Mouse (Mus musculus) limb, embryonic 11.5 days (tissue): ENCODE measurements around the gene Cdk19. TPM values are rescaled to one million over a fixed set of nuclear protein-coding genes. Genes with fewer than 3 reads are reported as not detected.

Experiments used
- ATAC-seq: fragments of 200-750 bp; cut with Nextera tagmentation; 2 replicates; pipeline ENCODE4 v1.8.0; 2017; ENCODE audit warnings: low read depth; ENCODE audit not compliant: insufficient number of reproducible peaks, low FRiP score, low TSS enrichment
- DNase-seq: peaks from one replicate; pipeline ENCODE4 v3.0.0-alpha.2; 2015; ENCODE audit warnings: low spot score
- H3K27ac ChIP-seq: fragments of 300-500 bp; sonication (generic); replicated peaks from 2 replicates; pipeline ENCODE4 v1.5.1; 2014; ENCODE audit warnings: low read depth, mild to moderate bottlenecking, low read length
- H3K27me3 ChIP-seq: fragments of 300-500 bp; sonication (generic); 2 replicates; pipeline ENCODE4 v1.6.1; 2014; ENCODE audit warnings: mild to moderate bottlenecking, low read length, mixed read lengths; ENCODE audit not compliant: control insufficient read depth, insufficient read depth
- H3K36me3 ChIP-seq: fragments of 300-500 bp; sonication (generic); 2 replicates; pipeline ENCODE4 v1.6.1; 2014; ENCODE audit warnings: mild to moderate bottlenecking, low read length, moderate library complexity, mixed read lengths; ENCODE audit not compliant: control insufficient read depth, insufficient read depth
- H3K4me1 ChIP-seq: fragments of 300-500 bp; sonication (generic); 2 replicates; pipeline ENCODE4 v1.6.1; 2014; ENCODE audit warnings: low read length, mixed read lengths; ENCODE audit not compliant: control insufficient read depth, insufficient read depth
- H3K4me2 ChIP-seq: fragments of 300-500 bp; sonication (generic); 2 replicates; pipeline ENCODE4 v1.6.1; 2014; ENCODE audit warnings: low read depth, mild to moderate bottlenecking, moderate library complexity; ENCODE audit not compliant: severe bottlenecking
- H3K4me3 ChIP-seq: fragments of 300-500 bp; sonication (generic); 2 replicates; pipeline ENCODE4 v1.5.1; 2014; ENCODE audit warnings: low read depth, low read length
- H3K9ac ChIP-seq: fragments of 300-500 bp; sonication (generic); 2 replicates; pipeline ENCODE4 v1.6.1; 2014; ENCODE audit warnings: mild to moderate bottlenecking, low read length
- H3K9me3 ChIP-seq: fragments of 300-500 bp; sonication (generic); 2 replicates; pipeline ENCODE4 v1.6.1; 2016; ENCODE audit warnings: low read length; ENCODE audit not compliant: control insufficient read depth
- WGBS: fragments of 180-500 bp; shearing (Covaris S2); extraction: QIAGEN DNeasy Blood & Tissue Kit; methylation state at CpG from one replicate; pipeline ENCODE4 v1.1.7; 2014; 5-methylcytosine and 5-hydroxymethylcytosine counted together
- polyA plus RNA-seq: library from polyadenylated mRNA; unstranded; fragments of >200 nt; fragmentation: Nextera tagmentation; extraction: Ambion mirVana; gene quantifications from 2 replicates; pipeline ENCODE4 v1.2.1, GENCODE M21; 2014

Cdk19 gene
- polyA plus RNA-seq, 1 experiment from 2014 or later = 11.4 TPM

DNA sequence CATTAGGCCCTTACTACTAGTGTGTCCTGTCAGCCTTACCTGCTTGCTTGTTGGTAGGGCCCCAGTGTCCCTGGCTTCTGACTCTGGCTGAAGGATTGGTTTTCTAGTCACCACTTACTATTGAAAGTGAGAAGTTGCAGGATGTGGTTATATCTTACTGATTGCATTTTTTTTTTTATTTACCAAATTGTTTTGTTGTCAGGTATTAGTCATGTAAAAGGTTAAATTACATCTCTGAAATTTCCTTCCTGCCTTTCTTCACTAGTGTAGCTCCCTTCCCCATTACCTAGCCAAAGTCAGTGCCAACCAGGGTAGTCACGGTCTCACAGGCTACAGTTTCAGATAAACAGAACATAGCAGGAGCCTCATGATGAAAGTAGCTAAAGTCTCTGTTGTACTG is 139.9 kb downstream of the Cdk19 start:
- peaks cover 7% of the 10 kb centered on the region; the same call in 1 of the 2 replicates for H3K36me3 ChIP-seq
- DNase-seq (no peak), ATAC-seq (no peak)
- 95% methylated on average over 1 of the region's 1 CpGs for WGBS
- H3K4me1 ChIP-seq = no peaks in the 10 kb centered on the region
- no peaks in the 10 kb centered on the region for H3K9me3 ChIP-seq
- no peak overlapping the region for H3K27ac ChIP-seq
- no peak overlapping the region for H3K4me3 ChIP-seq
- H3K4me2 ChIP-seq = no peak overlapping the region
- H3K9ac ChIP-seq = no peak overlapping the region
- no peaks in the 10 kb centered on the region for H3K27me3 ChIP-seq

DNA sequence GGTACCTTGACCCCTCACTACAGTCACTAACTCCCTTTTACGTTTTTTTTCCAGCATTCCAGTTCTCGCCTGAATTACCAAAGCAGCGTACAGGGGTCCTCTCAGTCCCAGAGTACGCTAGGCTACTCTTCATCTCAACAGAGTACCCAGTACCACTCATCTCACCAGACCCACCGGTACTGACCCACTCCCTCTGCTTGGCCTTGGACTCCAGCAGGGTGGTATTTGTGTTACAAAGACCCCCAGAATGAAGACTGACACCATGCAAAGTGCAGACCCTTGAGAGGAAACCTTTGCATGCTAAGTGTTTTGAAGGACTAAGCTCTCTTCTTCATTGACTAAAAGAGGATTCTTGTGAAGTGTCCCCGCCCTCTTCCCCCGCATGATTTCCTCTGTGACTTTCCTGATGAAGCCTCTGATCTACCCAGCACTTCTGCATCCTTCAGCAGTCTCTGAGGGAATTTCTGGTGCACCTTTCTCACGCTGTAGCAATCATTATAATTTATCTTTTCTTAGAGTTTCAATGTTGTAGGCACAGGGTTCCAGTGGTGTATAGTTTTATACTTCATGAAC is 140.3 kb downstream of the Cdk19 start:
- H3K9ac ChIP-seq = no peak overlapping the region
- H3K4me2 ChIP-seq = no peak overlapping the region
- H3K4me1 ChIP-seq = no peaks in the 10 kb centered on the region
- 67% methylated on average over 8 of the region's 8 CpGs for WGBS
- no peak overlapping the region for H3K27ac ChIP-seq
- H3K9me3 ChIP-seq = no peaks in the 10 kb centered on the region
- peaks cover 7% of the 10 kb centered on the region; the same call in 1 of the 2 replicates for H3K36me3 ChIP-seq
- DNase-seq (no peak), ATAC-seq (no peak)
- no peak overlapping the region for H3K4me3 ChIP-seq
- no peaks in the 10 kb centered on the region for H3K27me3 ChIP-seq

GRCm38 (mm10) chr10:40481534-40481933 is 142.2 kb downstream of the Cdk19 start:
- ATAC-seq (no peak), DNase-seq (no peak)
- no peak overlapping the region for H3K9ac ChIP-seq
- H3K27ac ChIP-seq = no peak overlapping the region
- H3K4me1 ChIP-seq = no peaks in the 10 kb centered on the region
- H3K4me3 ChIP-seq = no peak overlapping the region
- peaks cover 7% of the 10 kb centered on the region; the same call in 1 of the 2 replicates for H3K36me3 ChIP-seq
- H3K27me3 ChIP-seq = no peaks in the 10 kb centered on the region
- WGBS = 91% methylated on average over 3 of the region's 3 CpGs
- H3K9me3 ChIP-seq = no peaks in the 10 kb centered on the region
- H3K4me2 ChIP-seq = no peak overlapping the region

DNA sequence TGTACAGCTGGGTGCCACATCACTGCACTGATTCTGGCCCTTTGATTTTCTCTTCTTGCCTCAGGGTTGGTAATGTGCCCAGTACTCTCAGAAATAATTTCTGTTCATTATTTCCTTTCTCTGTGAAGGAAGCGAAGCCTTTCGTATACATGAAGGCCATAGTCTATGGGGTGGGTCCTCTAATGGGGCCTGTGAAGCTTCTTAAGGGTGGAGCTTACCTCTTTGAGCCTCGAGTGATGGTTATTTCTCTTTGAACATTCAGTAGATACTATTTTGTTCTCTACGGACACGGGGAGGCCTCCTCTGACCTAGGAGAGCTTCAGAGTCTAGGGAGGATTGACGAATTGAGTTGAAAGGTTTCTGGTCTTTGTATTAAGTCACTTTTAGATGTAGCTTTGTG is 142.9 kb downstream of the Cdk19 start:
- no peak overlapping the region for H3K9ac ChIP-seq
- WGBS = 81% methylated on average over 6 of the region's 6 CpGs
- H3K36me3 ChIP-seq = peaks cover 3% of the 10 kb centered on the region; the same call in 1 of the 2 replicates
- ATAC-seq (no peak), DNase-seq (no peak)
- no peak overlapping the region for H3K27ac ChIP-seq
- no peaks in the 10 kb centered on the region for H3K4me1 ChIP-seq
- H3K27me3 ChIP-seq = no peaks in the 10 kb centered on the region
- H3K4me2 ChIP-seq = no peak overlapping the region
- H3K4me3 ChIP-seq = no peak overlapping the region
- H3K9me3 ChIP-seq = no peaks in the 10 kb centered on the region

GRCm38 (mm10) chr10:40489086-40489796 is 149.9 kb downstream of the Cdk19 start:
- no peak for ATAC-seq
- Histone ChIP-seq H3K9ac (no peak overlapping the region), H3K36me3 (no peaks in the 10 kb centered on the region), H3K4me1 (no peaks in the 10 kb centered on the region), H3K4me2 (no peak overlapping the region), H3K4me3 (no peak overlapping the region), H3K27ac (no peak overlapping the region), H3K9me3 (no peaks in the 10 kb centered on the region), H3K27me3 (no peaks in the 10 kb centered on the region)
- 89% methylated on average over 6 of the region's 6 CpGs for WGBS
- no peak for DNase-seq

DNA sequence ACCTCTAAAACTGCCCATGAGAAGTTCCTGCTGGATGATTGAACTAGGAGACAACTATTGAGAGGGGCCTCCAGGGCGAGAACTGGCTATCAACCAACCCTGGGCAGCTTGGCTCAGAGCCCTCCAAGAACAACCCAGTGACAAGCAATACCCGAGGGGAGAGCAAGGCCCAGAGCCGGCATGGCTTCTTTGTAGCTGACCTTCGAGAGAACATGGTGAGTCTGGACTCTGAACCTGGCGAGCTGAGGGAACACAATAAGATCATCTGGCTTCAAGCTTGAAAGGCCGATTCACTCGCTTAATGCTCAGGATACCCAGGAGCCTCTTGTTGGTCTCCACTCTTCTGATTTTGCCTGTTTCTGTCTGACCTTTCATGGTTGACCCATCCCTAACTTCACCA is 151.8 kb downstream of the Cdk19 start:
- Histone ChIP-seq H3K9ac (no peak overlapping the region), H3K4me1 (no peaks in the 10 kb centered on the region), H3K4me2 (no peak overlapping the region), H3K27ac (no peak overlapping the region), H3K4me3 (no peak overlapping the region), H3K27me3 (no peaks in the 10 kb centered on the region), H3K9me3 (no peaks in the 10 kb centered on the region), H3K36me3 (no peaks in the 10 kb centered on the region)
- WGBS = 93% methylated on average over 7 of the region's 7 CpGs
- no peak for ATAC-seq
- no peak for DNase-seq

DNA sequence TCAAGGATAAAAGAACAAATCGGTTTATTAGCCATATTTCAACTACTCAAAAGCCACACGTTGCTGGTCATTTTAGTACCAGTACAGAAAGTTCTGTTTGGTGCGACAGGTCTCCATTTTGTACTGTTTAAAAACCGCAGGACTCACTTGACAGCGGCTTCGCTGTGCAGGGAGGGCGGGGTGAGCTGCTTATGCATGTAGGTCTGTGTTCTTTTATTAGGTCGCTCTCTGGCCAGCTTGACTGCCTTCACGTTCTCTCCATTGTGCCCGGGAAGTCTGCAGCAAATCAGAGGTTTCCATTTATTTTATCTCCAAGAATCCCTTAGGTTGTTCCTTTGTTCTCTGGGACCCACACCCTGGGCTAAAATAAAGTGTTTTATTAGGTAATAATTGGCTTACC is 152.4 kb downstream of the Cdk19 start:
- Histone ChIP-seq H3K9ac (no peak overlapping the region), H3K4me1 (no peaks in the 10 kb centered on the region), H3K36me3 (no peaks in the 10 kb centered on the region), H3K27me3 (no peaks in the 10 kb centered on the region), H3K9me3 (no peaks in the 10 kb centered on the region), H3K4me3 (no peak overlapping the region), H3K4me2 (no peak overlapping the region), H3K27ac (no peak overlapping the region)
- ATAC-seq (no peak), DNase-seq (no peak)
- WGBS = 73% methylated on average over 10 of the region's 10 CpGs

GRCm38 (mm10) chr10:40494181-40495162 is 155.1 kb downstream of the Cdk19 start:
- Histone ChIP-seq H3K9me3 (no peaks in the 10 kb centered on the region), H3K9ac (no peak overlapping the region), H3K4me3 (no peak overlapping the region), H3K36me3 (no peaks in the 10 kb centered on the region), H3K27ac (no peak overlapping the region), H3K4me2 (no peak overlapping the region), H3K4me1 (0 out of 2 replicates have a peak, but pooled peaks cover 2% of the 10 kb centered on the region), H3K27me3 (no peaks in the 10 kb centered on the region)
- ATAC-seq (no peak), DNase-seq (no peak)
- WGBS = 82% methylated on average over 9 of the region's 9 CpGs
